Mouse (Mus musculus) hindbrain, embryonic 10.5 days (tissue): Measurements from ENCODE around the gene Smad1. TPM values are rescaled to one million over a fixed set of nuclear protein-coding genes. Genes with fewer than 3 reads are reported as not detected.

Experiments used
- DNase-seq: peaks from one replicate; pipeline ENCODE4 v3.0.0-alpha.2; 2017; ENCODE audit warnings: low spot score
- H3K27ac ChIP-seq: fragments of 300-500 bp; sonication (generic); 2 replicates; pipeline ENCODE4 v1.5.1; 2016; ENCODE audit warnings: mild to moderate bottlenecking, moderate library complexity
- H3K27me3 ChIP-seq: fragments of 300-500 bp; sonication (generic); 2 replicates; pipeline ENCODE4 v1.6.1; 2016; ENCODE audit warnings: mild to moderate bottlenecking; ENCODE audit not compliant: poor library complexity, insufficient read depth, severe bottlenecking
- H3K36me3 ChIP-seq: fragments of 300-500 bp; sonication (generic); 2 replicates; pipeline ENCODE4 v1.6.1; 2016; ENCODE audit warnings: mild to moderate bottlenecking, moderate library complexity
- H3K4me1 ChIP-seq: fragments of 300-500 bp; sonication (generic); replicated peaks from 2 replicates; pipeline ENCODE4 v1.6.1; 2016; ENCODE audit warnings: mild to moderate bottlenecking
- H3K4me3 ChIP-seq: fragments of 300-500 bp; sonication (generic); 2 replicates; pipeline ENCODE4 v1.5.1; 2016; ENCODE audit warnings: mild to moderate bottlenecking, moderate library complexity
- H3K9me3 ChIP-seq: fragments of 300-500 bp; sonication (generic); 2 replicates; pipeline ENCODE4 v1.6.1; 2016; ENCODE audit warnings: mild to moderate bottlenecking, moderate library complexity
- WGBS: fragments of 180-500 bp; shearing (Covaris S2); methylation state at CpG from one replicate; pipeline ENCODE4 v1.1.7; 2016; 5-methylcytosine and 5-hydroxymethylcytosine counted together
- polyA plus RNA-seq: library from polyadenylated mRNA; unstranded; fragments of >200 nt; fragmentation: Nextera tagmentation; extraction: Ambion mirVana; gene quantifications from 2 replicates; pipeline ENCODE4 v1.2.1, GENCODE M21; 2016

The Smad1 gene
- polyA plus RNA-seq, 1 experiment from 2014 or later = 45.9 TPM

DNA sequence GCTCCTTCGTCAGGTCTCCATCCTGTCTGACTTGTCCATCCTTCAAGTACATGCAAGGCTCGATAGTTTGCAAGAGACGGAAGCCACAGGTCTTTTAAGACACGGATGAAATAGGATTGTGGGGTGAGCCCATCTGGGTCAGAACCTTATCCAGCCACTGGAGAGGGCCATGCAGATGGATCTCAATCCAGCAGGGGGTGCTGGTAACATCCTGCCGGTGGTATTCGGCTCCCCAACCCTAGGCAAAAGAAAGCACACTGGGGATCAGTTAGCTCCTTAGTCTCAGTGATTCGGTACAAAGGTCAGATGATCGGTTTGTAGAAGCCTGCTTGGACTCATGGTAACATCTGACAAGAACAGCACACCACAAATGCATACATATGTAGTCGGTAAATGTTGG lies 59.8 kb downstream of the Smad1 start:
- H3K9me3 ChIP-seq = no peaks in the 10 kb centered on the region
- WGBS = 83% methylated on average over 9 of the region's 9 CpGs
- H3K4me1 ChIP-seq = no peaks in the 10 kb centered on the region
- H3K36me3 ChIP-seq = peaks cover 79% of the 10 kb centered on the region
- no peak overlapping the region for H3K4me3 ChIP-seq
- no peak for DNase-seq
- no peak overlapping the region for H3K27ac ChIP-seq
- H3K27me3 ChIP-seq = no peaks in the 10 kb centered on the region

GRCm38 (mm10) chr8:79338619-79339018 lies 60.7 kb downstream of the Smad1 start:
- H3K27ac ChIP-seq = no peak overlapping the region
- WGBS = 96% methylated on average over 10 of the region's 10 CpGs
- no peaks in the 10 kb centered on the region for H3K4me1 ChIP-seq
- peaks cover 2% of the 10 kb centered on the region; the same call in 1 of the 2 replicates for H3K9me3 ChIP-seq
- no peaks in the 10 kb centered on the region for H3K27me3 ChIP-seq
- H3K4me3 ChIP-seq = no peak overlapping the region
- peaks cover 70% of the 10 kb centered on the region for H3K36me3 ChIP-seq
- no peak for DNase-seq

DNA sequence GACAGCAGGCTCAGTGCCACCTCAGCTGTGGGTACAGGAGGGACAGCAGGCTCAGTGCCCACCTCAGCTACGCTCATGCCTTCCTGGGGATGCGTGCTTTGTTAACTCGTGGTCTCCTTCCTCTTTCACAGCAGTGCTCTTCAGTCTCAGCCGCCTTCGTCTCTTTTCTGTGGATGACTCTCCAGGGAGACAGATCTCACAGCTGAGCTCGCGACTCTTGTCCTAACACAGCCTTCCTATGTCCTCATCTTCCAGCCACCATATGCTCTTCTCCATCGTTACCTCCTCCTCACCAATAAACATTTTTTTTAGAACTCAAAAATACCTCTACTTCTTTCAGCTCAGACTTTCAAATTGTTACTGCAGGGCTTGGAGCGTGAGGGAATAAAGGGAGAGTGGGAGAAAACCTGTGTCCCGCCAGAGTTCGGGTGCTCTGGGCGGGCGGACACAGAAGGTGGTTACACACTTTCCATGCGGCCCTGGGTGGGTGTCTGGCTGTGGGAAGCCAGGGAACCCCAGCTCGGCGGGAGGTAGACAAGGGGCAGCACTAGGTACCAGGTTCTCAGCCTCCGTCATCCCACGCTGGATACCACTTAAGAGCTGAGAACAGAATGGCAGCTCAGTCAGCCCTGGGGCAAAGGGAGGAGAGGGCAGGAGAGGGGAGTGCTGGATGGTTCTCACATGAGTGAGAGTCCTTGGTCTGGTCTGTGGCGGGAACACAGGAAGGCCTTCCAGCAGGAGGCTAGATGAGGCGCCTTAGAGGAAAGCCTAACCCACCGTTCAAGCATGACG lies 67.0 kb downstream of the Smad1 start:
- WGBS = 91% methylated on average over 22 of the region's 22 CpGs
- Histone ChIP-seq H3K36me3 (peaks cover 10% of the 10 kb centered on the region), H3K27me3 (no peaks in the 10 kb centered on the region), H3K9me3 (peaks cover 6% of the 10 kb centered on the region; the same call in 1 of the 2 replicates), H3K4me3 (no peak overlapping the region), H3K4me1 (no peaks in the 10 kb centered on the region), H3K27ac (no peak overlapping the region)
- DNase-seq = no peak

DNA sequence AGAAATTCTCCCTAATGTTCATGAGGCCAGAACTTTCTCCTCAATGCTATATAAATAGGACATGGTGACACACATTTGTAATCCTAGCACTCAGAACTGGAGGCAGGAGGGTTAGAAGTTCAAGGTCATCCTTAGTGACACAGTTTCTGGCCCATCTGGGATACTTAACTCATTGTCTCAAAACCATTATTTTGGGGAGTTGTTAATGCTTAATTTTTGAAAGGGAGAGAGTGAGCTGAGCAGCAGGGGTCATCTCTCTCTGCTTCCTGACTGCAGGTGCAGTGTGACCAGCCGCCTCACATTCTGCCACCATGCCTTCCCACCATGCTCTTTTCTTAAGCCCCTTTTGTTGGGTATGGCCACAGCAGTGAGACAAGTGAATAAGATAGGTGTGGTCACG lies 67.7 kb downstream of the Smad1 start:
- Histone ChIP-seq H3K4me1 (no peaks in the 10 kb centered on the region), H3K9me3 (peaks cover 6% of the 10 kb centered on the region; the same call in 1 of the 2 replicates), H3K36me3 (peaks cover 3% of the 10 kb centered on the region; the same call in 1 of the 2 replicates), H3K4me3 (no peak overlapping the region), H3K27ac (no peak overlapping the region), H3K27me3 (no peaks in the 10 kb centered on the region)
- DNase-seq = no peak
- WGBS = 90% methylated on average over 2 of the region's 2 CpGs

GRCm38 (mm10) chr8:79331017-79331416 lies 68.3 kb downstream of the Smad1 start:
- H3K4me3 ChIP-seq = no peak overlapping the region
- no peak overlapping the region for H3K27ac ChIP-seq
- 89% methylated on average over 9 of the region's 9 CpGs for WGBS
- H3K27me3 ChIP-seq = no peaks in the 10 kb centered on the region
- peaks cover 3% of the 10 kb centered on the region; the same call in 1 of the 2 replicates for H3K36me3 ChIP-seq
- no peaks in the 10 kb centered on the region for H3K4me1 ChIP-seq
- DNase-seq = no peak
- peaks cover 6% of the 10 kb centered on the region; the same call in 1 of the 2 replicates for H3K9me3 ChIP-seq

DNA sequence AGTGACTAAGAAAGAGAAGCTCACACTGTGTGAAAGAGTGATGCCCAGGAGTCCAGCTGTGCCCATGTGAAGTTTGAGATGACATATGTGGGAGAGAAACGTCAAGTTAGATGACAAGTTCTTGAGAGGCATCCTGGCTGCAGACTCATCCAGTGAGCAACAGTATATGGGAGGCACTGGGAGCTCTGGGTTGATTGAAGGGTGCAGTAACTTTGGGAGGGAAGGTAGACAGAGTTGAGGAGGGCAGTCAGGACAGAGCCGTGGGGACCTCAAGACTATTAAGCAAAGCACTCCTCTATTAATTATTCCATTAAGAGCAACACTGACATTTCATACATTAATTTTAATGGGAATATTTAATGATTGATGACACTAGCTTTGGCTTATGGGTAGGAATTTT lies 69.6 kb downstream of the Smad1 start:
- Histone ChIP-seq H3K27ac (no peak overlapping the region), H3K9me3 (peaks cover 6% of the 10 kb centered on the region; the same call in 1 of the 2 replicates), H3K36me3 (0 out of 2 replicates have a peak, but pooled peaks cover 3% of the 10 kb centered on the region), H3K27me3 (no peaks in the 10 kb centered on the region), H3K4me1 (no peaks in the 10 kb centered on the region), H3K4me3 (no peak overlapping the region)
- 76% methylated on average over 2 of the region's 2 CpGs for WGBS
- DNase-seq = no peak

GRCm38 (mm10) chr8:79329182-79329581 lies 70.1 kb downstream of the Smad1 start:
- H3K27me3 ChIP-seq = no peaks in the 10 kb centered on the region
- DNase-seq = no peak
- no peak overlapping the region for H3K4me3 ChIP-seq
- H3K27ac ChIP-seq = no peak overlapping the region
- H3K9me3 ChIP-seq = peaks cover 6% of the 10 kb centered on the region; the same call in 1 of the 2 replicates
- 89% methylated on average over 4 of the region's 4 CpGs for WGBS
- 0 out of 2 replicates have a peak, but pooled peaks cover 3% of the 10 kb centered on the region for H3K36me3 ChIP-seq
- no peaks in the 10 kb centered on the region; the same call in 1 of the 2 replicates for H3K4me1 ChIP-seq

GRCm38 (mm10) chr8:79325510-79325909 lies 73.8 kb downstream of the Smad1 start:
- no peak for DNase-seq
- H3K36me3 ChIP-seq = no peaks in the 10 kb centered on the region
- no peak overlapping the region for H3K4me3 ChIP-seq
- WGBS = 88% methylated on average over 6 of the region's 6 CpGs
- H3K27me3 ChIP-seq = no peaks in the 10 kb centered on the region
- no peaks in the 10 kb centered on the region for H3K9me3 ChIP-seq
- no peak overlapping the region for H3K27ac ChIP-seq
- no peaks in the 10 kb centered on the region; the same call in 1 of the 2 replicates for H3K4me1 ChIP-seq

DNA sequence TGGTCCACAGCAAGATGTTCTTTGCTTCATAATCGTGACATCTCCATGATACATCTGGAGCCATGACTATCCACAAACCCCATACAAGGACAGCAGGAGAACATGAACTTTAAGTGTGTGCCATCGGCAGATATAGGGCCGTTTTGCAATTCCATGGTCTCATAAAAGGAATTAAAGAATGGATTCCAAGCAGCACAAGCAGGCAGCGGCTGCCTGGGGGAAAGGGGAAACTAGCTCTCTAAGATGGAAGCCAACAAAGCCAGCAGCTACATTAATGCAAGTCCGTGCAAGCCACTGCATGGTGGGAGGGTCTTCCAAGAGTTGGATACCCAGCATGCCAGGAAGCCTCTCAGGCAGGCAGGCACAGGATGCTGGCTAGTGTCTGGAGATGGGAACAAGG lies 74.4 kb downstream of the Smad1 start:
- no peak for DNase-seq
- WGBS = 80% methylated on average over 5 of the region's 5 CpGs
- Histone ChIP-seq H3K9me3 (no peaks in the 10 kb centered on the region), H3K27me3 (no peaks in the 10 kb centered on the region), H3K4me1 (no peaks in the 10 kb centered on the region; the same call in 1 of the 2 replicates), H3K27ac (no peak overlapping the region), H3K36me3 (no peaks in the 10 kb centered on the region), H3K4me3 (no peak overlapping the region)

GRCm38 (mm10) chr8:79324036-79324435 lies 75.3 kb downstream of the Smad1 start:
- Histone ChIP-seq H3K4me1 (no peaks in the 10 kb centered on the region; the same call in 1 of the 2 replicates), H3K36me3 (no peaks in the 10 kb centered on the region), H3K9me3 (no peaks in the 10 kb centered on the region), H3K27me3 (no peaks in the 10 kb centered on the region), H3K4me3 (no peak overlapping the region), H3K27ac (no peak overlapping the region)
- 75% methylated on average over 3 of the region's 3 CpGs for WGBS
- DNase-seq = no peak

DNA sequence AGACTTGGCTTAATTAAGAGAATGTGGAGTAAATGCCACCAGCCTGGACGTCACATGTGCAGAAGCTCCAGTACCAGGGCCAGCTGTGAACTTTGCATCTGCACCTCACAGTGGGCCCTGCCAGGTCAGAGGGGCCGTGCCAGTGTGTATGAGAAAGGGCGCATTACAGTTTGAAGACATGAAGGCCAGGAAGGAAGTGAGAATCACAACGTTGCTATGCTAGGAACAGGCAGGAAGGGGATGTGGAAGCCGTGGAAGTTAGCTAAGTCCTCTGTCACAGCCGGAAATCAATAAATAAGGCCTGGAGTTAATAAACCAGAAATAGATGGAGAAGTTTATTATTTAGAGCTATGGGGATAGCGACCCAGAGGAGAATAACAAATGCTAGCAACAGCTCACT lies 76.2 kb downstream of the Smad1 start:
- no peak for DNase-seq
- Histone ChIP-seq H3K9me3 (no peaks in the 10 kb centered on the region), H3K27ac (no peak overlapping the region), H3K4me3 (no peak overlapping the region), H3K4me1 (no peaks in the 10 kb centered on the region; the same call in 1 of the 2 replicates), H3K36me3 (no peaks in the 10 kb centered on the region), H3K27me3 (no peaks in the 10 kb centered on the region)
- WGBS = 66% methylated on average over 7 of the region's 7 CpGs

DNA sequence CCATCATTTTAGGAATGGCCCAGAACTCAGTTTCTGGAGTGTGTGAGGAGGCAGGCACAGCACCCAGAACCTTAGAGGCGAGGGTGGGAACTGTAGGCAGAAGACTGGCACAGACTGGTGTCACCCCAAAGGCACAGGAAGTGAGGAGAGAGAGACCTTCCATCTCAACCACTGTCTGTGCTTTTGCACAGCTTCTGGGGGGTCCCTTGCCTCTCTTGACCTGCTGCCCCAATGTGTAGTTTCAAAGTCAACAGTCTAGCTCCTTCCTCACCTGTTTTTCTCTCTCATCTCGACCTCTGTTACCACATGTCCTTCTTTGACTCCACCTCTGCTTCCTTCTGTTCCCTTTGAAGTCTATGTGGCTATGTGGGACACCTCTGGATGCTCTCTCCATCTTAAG lies 88.5 kb downstream of the Smad1 start:
- 71% methylated on average over 2 of the region's 2 CpGs for WGBS

GRCm38 (mm10) chr8:79305941-79306340 lies 93.4 kb downstream of the Smad1 start:
- no peaks in the 10 kb centered on the region for H3K4me1 ChIP-seq
- no peak overlapping the region for H3K27ac ChIP-seq
- H3K36me3 ChIP-seq = no peaks in the 10 kb centered on the region
- no peaks in the 10 kb centered on the region for H3K27me3 ChIP-seq
- H3K4me3 ChIP-seq = no peak overlapping the region
- no peak for DNase-seq
- WGBS = 69% methylated on average over 5 of the region's 5 CpGs
- 0 out of 2 replicates have a peak, but pooled peaks cover 4% of the 10 kb centered on the region for H3K9me3 ChIP-seq

More for the DNA sequence above, 88.5 kb downstream of the Smad1 start:
- Histone ChIP-seq H3K4me3 (no peak overlapping the region), H3K36me3 (no peaks in the 10 kb centered on the region), H3K9me3 (0 out of 2 replicates have a peak, but pooled peaks cover 5% of the 10 kb centered on the region), H3K27ac (no peak overlapping the region), H3K27me3 (no peaks in the 10 kb centered on the region), H3K4me1 (no peaks in the 10 kb centered on the region)
- no peak for DNase-seq
